Mouse (Mus musculus) MEL (cell line): ENCODE measurements around the gene Bex4. TPM values are rescaled to one million over a fixed set of nuclear protein-coding genes. Genes with fewer than 3 reads are reported as not detected.

Experiments
- DNase-seq: peaks from one replicate; pipeline ENCODE4 v3.0.0; 2011; ENCODE audit warnings: low read depth, low spot score
- H3K27ac ChIP-seq: 2 replicates; pipeline ENCODE4 v1.5.1; 2012; ENCODE audit warnings: low read depth, mild to moderate bottlenecking, control low read depth, low read length, moderate library complexity; ENCODE audit not compliant: control insufficient read depth
- H3K27me3 ChIP-seq, 2 experiments: fragments of 150-350 bp in 1 of 2; sonication (generic) in 1 of 2; 2 replicates each; pipeline ENCODE4 v1.6.1; 2012; ENCODE audit warnings: low read length in 2 of 2, mild to moderate bottlenecking in 2 of 2, improper control_type of control experiment in 1 of 2, moderate library complexity in 1 of 2; ENCODE audit not compliant: insufficient read depth in 2 of 2, control insufficient read depth in 1 of 2
- H3K36me3 ChIP-seq, 2 experiments: 2 replicates each; pipeline ENCODE4 v1.6.1; 2012 to 2014; ENCODE audit warnings: low read length in 2 of 2, improper control_type of control experiment in 1 of 2, inconsistent platforms in 1 of 2, mild to moderate bottlenecking in 1 of 2; ENCODE audit not compliant: insufficient read depth in 2 of 2, control insufficient read depth in 1 of 2
- H3K4me1 ChIP-seq, 2 experiments: fragments of 150-350 bp in 1 of 2; sonication (generic) in 1 of 2; 2 replicates each; pipeline ENCODE4 v1.6.1; 2012; ENCODE audit warnings: low read length in 2 of 2, improper control_type of control experiment in 1 of 2, mild to moderate bottlenecking in 1 of 2; ENCODE audit not compliant: insufficient read depth in 2 of 2, control insufficient read depth in 1 of 2
- H3K4me3 ChIP-seq, 2 experiments: fragments of 150-350 bp in 1 of 2; sonication (generic) in 1 of 2; 2 replicates each; pipeline ENCODE4 v1.5.1; 2012; ENCODE audit warnings: low read depth in 2 of 2, low read length in 2 of 2, mild to moderate bottlenecking in 2 of 2, moderate library complexity in 2 of 2, control low read depth in 1 of 2, improper control_type of control experiment in 1 of 2; ENCODE audit not compliant: control insufficient read depth in 1 of 2, insufficient read depth in 1 of 2
- H3K79me2 ChIP-seq: 2 replicates; pipeline ENCODE4 v1.6.1; 2012; ENCODE audit warnings: mild to moderate bottlenecking, low read length, moderate library complexity; ENCODE audit not compliant: control insufficient read depth, poor library complexity, insufficient read depth
- H3K9ac ChIP-seq: 2 replicates; pipeline ENCODE4 v1.6.1; 2012; ENCODE audit warnings: low read depth, mild to moderate bottlenecking, control low read depth, low read length, moderate library complexity; ENCODE audit not compliant: control insufficient read depth, poor library complexity, severe bottlenecking
- H3K9me3 ChIP-seq: fragments of 150-350 bp; sonication (generic); replicated peaks from 2 replicates; pipeline ENCODE4 v1.6.1; 2012; ENCODE audit warnings: mild to moderate bottlenecking, low read length, improper control_type of control experiment, moderate library complexity; ENCODE audit not compliant: insufficient read depth
- CTCF ChIP-seq, 3 experiments: IDR thresholded peaks in 2 of 3; conservative IDR thresholded peaks in 1 of 3; 2 replicates each; pipeline ENCODE4 v1.5.1; 2011 to 2012; ENCODE audit warnings: low read length in 3 of 3, low read depth in 2 of 3, mild to moderate bottlenecking in 2 of 3, improper control_type of control experiment in 1 of 3, inconsistent platforms in 1 of 3, mixed read lengths in 1 of 3, moderate library complexity in 1 of 3; ENCODE audit not compliant: control insufficient read depth in 1 of 3, insufficient read depth in 1 of 3, poor library complexity in 1 of 3, severe bottlenecking in 1 of 3
- ETS1 ChIP-seq: IDR thresholded peaks from 2 replicates; pipeline ENCODE4 v1.6.1; 2012; ENCODE audit warnings: low read depth, mild to moderate bottlenecking, inconsistent platforms, low read length, improper control_type of control experiment, moderate library complexity
- GABPA ChIP-seq: IDR thresholded peaks from 2 replicates; pipeline ENCODE4 v1.6.1; 2012; ENCODE audit warnings: low read depth, mild to moderate bottlenecking, inconsistent platforms, low read length, improper control_type of control experiment, moderate library complexity
- JUND ChIP-seq: IDR thresholded peaks from 2 replicates; pipeline ENCODE4 v1.6.1; 2011; ENCODE audit warnings: low read depth, mild to moderate bottlenecking, improper control_type of control experiment, low read length
- KAT2A ChIP-seq: conservative IDR thresholded peaks from 2 replicates; pipeline ENCODE4 v1.6.1; 2012; ENCODE audit warnings: low read depth, low read length, improper control_type of control experiment, inconsistent platforms
- MAX ChIP-seq: IDR thresholded peaks from 2 replicates; pipeline ENCODE4 v1.6.1; 2011; ENCODE audit warnings: low read length, improper control_type of control experiment
- MAZ ChIP-seq: IDR thresholded peaks from 2 replicates; pipeline ENCODE4 v1.6.1; 2012; ENCODE audit warnings: low read depth, mild to moderate bottlenecking, inconsistent platforms, low read length, improper control_type of control experiment
- MYC ChIP-seq: IDR thresholded peaks from 2 replicates; pipeline ENCODE4 v1.6.1; 2011; ENCODE audit warnings: low read depth, mild to moderate bottlenecking, low read length, improper control_type of control experiment, moderate library complexity
- POLR2A ChIP-seq, 2 experiments: IDR thresholded peaks; 2 replicates each; pipeline ENCODE4 v1.6.1; 2011 to 2012; ENCODE audit warnings: low read length in 2 of 2, mild to moderate bottlenecking in 2 of 2, control low read depth in 1 of 2, improper control_type of control experiment in 1 of 2, low read depth in 1 of 2, moderate library complexity in 1 of 2; ENCODE audit not compliant: control insufficient read depth in 1 of 2, insufficient read depth in 1 of 2, poor library complexity in 1 of 2
- POLR2AphosphoS2 ChIP-seq: IDR thresholded peaks from 2 replicates; pipeline ENCODE4 v1.6.1; 2011; ENCODE audit warnings: low read length, improper control_type of control experiment
- RAD21 ChIP-seq: IDR thresholded peaks from 2 replicates; pipeline ENCODE4 v1.6.1; 2011; ENCODE audit warnings: mild to moderate bottlenecking, low read depth, low read length, improper control_type of control experiment
- RCOR1 ChIP-seq: IDR thresholded peaks from 2 replicates; pipeline ENCODE4 v1.6.1; 2012; ENCODE audit warnings: low read depth, mild to moderate bottlenecking, inconsistent platforms, low read length, improper control_type of control experiment
- TCF12 ChIP-seq: IDR thresholded peaks from 2 replicates; pipeline ENCODE4 v1.6.1; 2014; ENCODE audit warnings: low read depth, mild to moderate bottlenecking, inconsistent platforms, low read length, improper control_type of control experiment, moderate library complexity
- ZKSCAN1 ChIP-seq: IDR thresholded peaks from 2 replicates; pipeline ENCODE4 v1.6.1; 2012; ENCODE audit warnings: low read depth, mild to moderate bottlenecking, inconsistent platforms, low read length, improper control_type of control experiment, moderate library complexity
- ZMIZ1 ChIP-seq: IDR thresholded peaks from 2 replicates; pipeline ENCODE4 v1.6.1; 2012; ENCODE audit warnings: low read depth, mild to moderate bottlenecking, inconsistent platforms, low read length, improper control_type of control experiment, moderate library complexity
- ZNF384 ChIP-seq: IDR thresholded peaks from 2 replicates; pipeline ENCODE4 v1.6.1; 2012; ENCODE audit warnings: low read depth, mild to moderate bottlenecking, inconsistent platforms, low read length, improper control_type of control experiment
- polyA plus RNA-seq, 2 experiments: library from polyadenylated mRNA; stranded (reverse) in 1 of 2; unstranded in 1 of 2; fragments of >175 nt in 1 of 2; fragments of >200 nt in 1 of 2; gene quantifications; 2 replicates each; pipeline versions ENCODE4 v1.2.1 to v1.2.4; 2012; ENCODE audit warnings: low replicate concordance in 2 of 2, low read depth in 1 of 2; ENCODE audit not compliant: insufficient read length in 2 of 2, insufficient read depth in 1 of 2, missing spikeins in 1 of 2
- total RNA-seq: library from RNA; depleted of rRNA; stranded (reverse); fragments of 300-350 nt; gene quantifications from 2 replicates; pipeline ENCODE4 v1.2.3, GENCODE M21; 2012; rRNA removed

The Bex4 gene
- total and polyA plus RNA-seq, 3 experiments, result 219 to 412 TPM; not detected in 1

GRCm38 (mm10) chrX:136180897-136181553 lies 42.2 kb downstream of the Bex4 start:
- Histone ChIP-seq H3K36me3 (no peaks in the 10 kb centered on the region), H3K4me1 (no peaks in the 10 kb centered on the region), H3K27me3 (peaks cover 5 to 11% of the 10 kb centered on the region in 2 experiments), H3K4me3 (no peak overlapping the region), H3K79me2 (no peaks in the 10 kb centered on the region), H3K9ac (no peak overlapping the region), H3K9me3 (no peaks in the 10 kb centered on the region), H3K27ac (no peak overlapping the region)
- TF ChIP-seq RCOR1 (no peak), ZNF384 (no peak), MAZ (no peak), POLR2A (IDR thresholded peaks at IDR 0.05; ENCODE audit: control insufficient read depth in 1 of 2, insufficient read depth in 1 of 2, low read depth in 1 of 2, low read length in 2 of 2, poor library complexity in 1 of 2) (no peak), MAX (no peak), MYC (no peak), KAT2A (no peak), ZKSCAN1 (no peak)
- DNase-seq, result no peak

GRCm38 (mm10) chrX:136183107-136183506 lies 44.3 kb downstream of the Bex4 start:
- no peak overlapping the region for H3K4me3 ChIP-seq
- no peaks in the 10 kb centered on the region for H3K9me3 ChIP-seq
- DNase-seq, result no peak
- TF ChIP-seq ZMIZ1, result no peak
- no peak for TF ChIP-seq ETS1
- no peak for TF ChIP-seq TCF12
- TF ChIP-seq RAD21, result no peak
- no peak for TF ChIP-seq POLR2AphosphoS2
- TF ChIP-seq GABPA, result no peak
- no peak for TF ChIP-seq JUND
- TF ChIP-seq CTCF (IDR thresholded peaks at IDR 0.05 in 2 of 3, conservative IDR thresholded peaks at IDR 0.05 in 1 of 3; ENCODE audit: control insufficient read depth in 1 of 3, insufficient read depth in 1 of 3, low read depth in 2 of 3, low read length in 3 of 3, poor library complexity in 1 of 3, severe bottlenecking in 1 of 3), result no peak
- H3K27me3 ChIP-seq, result peaks cover 5 to 9% of the 10 kb centered on the region in 2 experiments
- H3K79me2 ChIP-seq, result no peaks in the 10 kb centered on the region
- no peaks in the 10 kb centered on the region; a peak in 1 of 4 replicates for H3K36me3 ChIP-seq
- no peak overlapping the region for H3K27ac ChIP-seq
- no peak overlapping the region for H3K9ac ChIP-seq
- no peaks in the 10 kb centered on the region for H3K4me1 ChIP-seq

Other genes with a start within 250 kb of the Bex4 start
- gene Arxes2, start 145.2 kb upstream of the Bex4 start, total RNA-seq, result not detected in 2 replicates
- gene Arxes2, start 145.2 kb upstream of the Bex4 start, polyA plus RNA-seq, result not detected
- not detected in 2 replicates for gene Arxes1, start 105.6 kb upstream of the Bex4 start, total RNA-seq
- gene Arxes1, start 105.6 kb upstream of the Bex4 start, polyA plus RNA-seq, result not detected
- gene Bex2, start 70.8 kb upstream of the Bex4 start, total RNA-seq, result not detected in 2 replicates
- gene Bex2, start 70.8 kb upstream of the Bex4 start, polyA plus RNA-seq, result not detected
- not detected in 2 replicates for gene Nxf3, start 53.7 kb upstream of the Bex4 start, total RNA-seq
- under 1 TPM in 1 of 2 experiments, not detected in 1; 0.08 TPM for gene Nxf3, start 53.7 kb upstream of the Bex4 start, polyA plus RNA-seq
- gene Tceal8, start 33.3 kb downstream of the Bex4 start, total RNA-seq, result 26.9 and 27.4 TPM in 2 replicates
- gene Tceal8, start 33.3 kb downstream of the Bex4 start, polyA plus RNA-seq, result 100 to 1,000 TPM in 1 of 2 experiments, 10 to 100 TPM in 1; 41.1 to 759 TPM
- not detected in 2 replicates for gene Tceal5, start 64.9 kb downstream of the Bex4 start, total RNA-seq
- gene Tceal5, start 64.9 kb downstream of the Bex4 start, polyA plus RNA-seq, result not detected
- gene Tceal7, start 75.8 kb downstream of the Bex4 start, total RNA-seq, result not detected in 2 replicates
- gene Tceal7, start 75.8 kb downstream of the Bex4 start, polyA plus RNA-seq, result 1 to 10 TPM in 1 of 2 experiments, not detected in 1; 1.0 TPM
- gene Bex1, start 76.5 kb downstream of the Bex4 start, total RNA-seq, result 0.27 and 0.49 TPM in 2 replicates
- gene Bex1, start 76.5 kb downstream of the Bex4 start, polyA plus RNA-seq, result under 1 TPM in 1 of 2 experiments, not detected in 1; 0.86 TPM
- gene Tceal9, start 106.1 kb downstream of the Bex4 start, total RNA-seq, result 68.1 and 75.2 TPM in 2 replicates
- gene Tceal9, start 106.1 kb downstream of the Bex4 start, polyA plus RNA-seq, result 100 to 1,000 TPM in 1 of 2 experiments, not detected in 1; 113 TPM
- 153 and 164 TPM in 2 replicates for gene Bex3, start 131.3 kb downstream of the Bex4 start, total RNA-seq
- gene Bex3, start 131.3 kb downstream of the Bex4 start, polyA plus RNA-seq, result 100 to 1,000 TPM in 1 of 2 experiments, not detected in 1; 326 TPM